In the genomic region with DNA sequence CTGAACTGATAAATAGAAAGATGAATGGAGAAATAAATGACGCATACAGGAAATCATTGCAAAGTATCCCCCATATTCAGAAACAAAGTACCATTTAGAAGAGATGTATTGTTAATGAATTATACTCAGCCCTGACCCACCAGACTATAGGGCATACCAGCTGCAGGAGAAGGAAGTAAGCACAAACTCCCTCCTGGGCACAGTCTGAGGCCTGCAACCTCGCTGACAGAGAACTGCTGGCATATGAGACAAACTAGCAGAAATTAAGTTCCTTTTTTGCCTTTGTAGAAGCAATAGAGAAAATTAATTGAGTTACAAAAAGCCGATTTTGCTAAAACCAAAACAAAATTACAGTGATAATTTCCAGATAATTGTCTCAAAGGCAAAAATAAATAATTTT, we compare ENCODE assay signal across 15 mouse cellular contexts.
"Had no signal": no experiment of that assay in that cellular context is flagged by ENCODE, and none has a peak within 500 bp of the region (broad histone marks: within the 10 kb centered on the region; RNA-seq: fewer than 3 reads in every experiment).

No protein-coding gene starts in this region.

- H3K27ac ChIP-seq: neural tube, embryonic 15.5 days; stomach, embryonic 15.5 days; stomach, postnatal 0 days had no signal

- DNase-seq: retina, postnatal 1 day; right cerebral cortex, adult 18-20 months; right cerebral cortex, postnatal 14 days; right cerebral cortex, postnatal 25 days; right cerebral cortex, postnatal 4 days; spleen, adult 18-20 months; thymus, adult 18-20 months; thymus, adult 2 months; thymus, postnatal 14 days; thymus, postnatal 25 days; thymus, postnatal 36 days; thymus, postnatal 4 days had no signal

- H3K9ac ChIP-seq: neural tube, embryonic 15.5 days; stomach, embryonic 15.5 days had no signal

- H3K4me3 ChIP-seq: neural tube, embryonic 15.5 days; stomach, embryonic 15.5 days had no signal

- H3K4me2 ChIP-seq: neural tube, embryonic 15.5 days; stomach, embryonic 15.5 days had no signal

- H3K9me3 ChIP-seq: neural tube, embryonic 15.5 days; stomach, embryonic 15.5 days had no signal

- H3K27me3 ChIP-seq: neural tube, embryonic 15.5 days; stomach, embryonic 15.5 days had no signal

- H3K36me3 ChIP-seq: neural tube, embryonic 15.5 days; stomach, embryonic 15.5 days had no signal

- H3K4me1 ChIP-seq: neural tube, embryonic 15.5 days; stomach, embryonic 15.5 days had no signal
